Mouse (Mus musculus) layer of hippocampus, postnatal 25 days (tissue): ENCODE measurements at regions not wholly inside any gene's neighbourhood (a gene's known extent, or its start where the extent isn't known, plus 50 kb on each side); places are given as distances from the start of the nearest gene placed in this dataset.
A peak's percentile ranks its signal among the peaks of the same experiment; 100 is the strongest.

Source experiments
- DNase-seq, 2 experiments: peaks; one replicate each; pipeline ENCODE4 v3.0.0; 2022; ENCODE audit warnings: mixed read lengths in 2 of 2, low spot score in 1 of 2; ENCODE audit errors: extremely low spot score in 1 of 2

- DNase-seq, result no peak
Observed at GRCm38 (mm10) chr15:74369461-74369860, 266.7 kb downstream of the Mroh4 start.

GRCm38 (mm10) chr15:74347911-74348310 is 288.2 kb downstream of the Mroh4 start:
- DNase-seq, result no peak

- peak in 1 of 2 experiments; percentile 24 for DNase-seq
Observed at GRCm38 (mm10) chr15:74343591-74343990, 292.6 kb downstream of the Mroh4 start.

GRCm38 (mm10) chr15:74333846-74334245 is 302.3 kb downstream of the Mroh4 start:
- DNase-seq, result no peak

GRCm38 (mm10) chr15:74330131-74330530 is 306.0 kb downstream of the Mroh4 start:
- peak; percentile 11 to 17 for DNase-seq

GRCm38 (mm10) chr15:74329221-74329620 is 306.9 kb downstream of the Mroh4 start:
- peak; percentile 43 to 51 for DNase-seq

GRCm38 (mm10) chr15:74326661-74327060 is 309.5 kb downstream of the Mroh4 start:
- no peak for DNase-seq

GRCm38 (mm10) chr15:74325543-74325942 is 310.6 kb downstream of the Mroh4 start:
- peak; percentile 18 to 38 for DNase-seq

- DNase-seq, result no peak
Observed at GRCm38 (mm10) chr15:74319407-74319806, 316.7 kb downstream of the Mroh4 start.

GRCm38 (mm10) chr15:74318422-74318841 is 317.7 kb downstream of the Mroh4 start:
- DNase-seq, result no peak

GRCm38 (mm10) chr15:74311082-74311481 is 325.1 kb downstream of the Mroh4 start:
- DNase-seq, result no peak

- no peak for DNase-seq
Observed at GRCm38 (mm10) chr15:74306543-74306942, 329.6 kb downstream of the Mroh4 start.

- no peak for DNase-seq
Observed at GRCm38 (mm10) chr15:74296277-74296676, 339.9 kb downstream of the Mroh4 start.

- DNase-seq, result no peak
Observed at GRCm38 (mm10) chr15:74294691-74295090, 341.5 kb downstream of the Mroh4 start.

GRCm38 (mm10) chr15:74294109-74294508 is 342.0 kb downstream of the Mroh4 start:
- DNase-seq, result no peak

- no peak for DNase-seq
Observed at GRCm38 (mm10) chr15:74287492-74287891, 348.7 kb downstream of the Mroh4 start.

- DNase-seq, result no peak
Observed at GRCm38 (mm10) chr15:74283172-74283534, 353.0 kb downstream of the Mroh4 start.

GRCm38 (mm10) chr15:74282440-74283171 is 353.5 kb downstream of the Mroh4 start:
- DNase-seq, result no peak

GRCm38 (mm10) chr15:74274435-74274834 is 361.7 kb downstream of the Mroh4 start:
- DNase-seq, result no peak

GRCm38 (mm10) chr15:74262587-74263210 is 373.5 kb downstream of the Mroh4 start:
- no peak for DNase-seq

GRCm38 (mm10) chr15:74258610-74259009 is 377.5 kb downstream of the Mroh4 start:
- peak in 1 of 2 experiments; percentile 16 for DNase-seq
